Mouse (Mus musculus) heart, embryonic 12.5 days (tissue): Measurements from ENCODE around the gene Trim46. TPM values are rescaled to one million over a fixed set of nuclear protein-coding genes. Genes with fewer than 3 reads are reported as not detected.

Experiments used
- ATAC-seq: fragments of 200-750 bp; cut with Nextera tagmentation; 2 replicates; pipeline ENCODE4 v1.8.0; 2017; ENCODE audit warnings: moderate TSS enrichment, moderate library complexity; ENCODE audit not compliant: insufficient number of reproducible peaks, low FRiP score
- H3K27ac ChIP-seq: fragments of 300-500 bp; sonication (generic); 2 replicates; pipeline ENCODE4 v1.5.1; 2016; ENCODE audit warnings: mild to moderate bottlenecking, moderate library complexity; ENCODE audit not compliant: poor library complexity, severe bottlenecking
- H3K27me3 ChIP-seq: fragments of 300-500 bp; sonication (generic); replicated peaks from 2 replicates; pipeline ENCODE4 v1.6.1; 2016; ENCODE audit warnings: mild to moderate bottlenecking, moderate library complexity
- H3K36me3 ChIP-seq: fragments of 300-500 bp; sonication (generic); 2 replicates; pipeline ENCODE4 v1.6.1; 2016; ENCODE audit warnings: mild to moderate bottlenecking, moderate library complexity
- H3K4me1 ChIP-seq: fragments of 300-500 bp; sonication (generic); replicated peaks from 2 replicates; pipeline ENCODE4 v1.6.1; 2016; ENCODE audit warnings: mild to moderate bottlenecking
- H3K4me2 ChIP-seq: fragments of 300-500 bp; sonication (generic); 2 replicates; pipeline ENCODE4 v1.6.1; 2016; ENCODE audit warnings: mild to moderate bottlenecking, moderate library complexity
- H3K4me3 ChIP-seq: fragments of 300-500 bp; sonication (generic); 2 replicates; pipeline ENCODE4 v1.5.1; 2016; ENCODE audit warnings: mild to moderate bottlenecking
- H3K9ac ChIP-seq: fragments of 300-500 bp; sonication (generic); 2 replicates; pipeline ENCODE4 v1.6.1; 2016; ENCODE audit warnings: mild to moderate bottlenecking, moderate library complexity
- H3K9me3 ChIP-seq: fragments of 300-500 bp; sonication (generic); replicated peaks from 2 replicates; pipeline ENCODE4 v1.6.1; 2016; ENCODE audit warnings: mild to moderate bottlenecking, moderate library complexity
- WGBS: fragments of 180-500 bp; shearing (Covaris S2); methylation state at CpG from one replicate; pipeline ENCODE4 v1.1.7; 2016; 5-methylcytosine and 5-hydroxymethylcytosine counted together
- polyA plus RNA-seq: library from polyadenylated mRNA; unstranded; fragments of >200 nt; fragmentation: Nextera tagmentation; extraction: Ambion mirVana; gene quantifications from 2 replicates; pipeline ENCODE4 v1.2.1, GENCODE M21; 2016

The Trim46 gene
- polyA plus RNA-seq, 1 experiment from 2014 or later, result 0.89 TPM

- 0 out of 2 replicates have a peak, but pooled peaks have one; percentile 12 for ATAC-seq
- Histone ChIP-seq H3K9me3 (no peaks in the 10 kb centered on the region), H3K4me2 (peak within 1 kb of the TSS; percentile 81), H3K9ac (peak within 1 kb of the TSS; percentile 90), H3K27me3 (peaks cover 26% of the 10 kb centered on the region), H3K4me3 (peak within 1 kb of the TSS; percentile 85), H3K27ac (peak within 1 kb of the TSS; percentile 77), H3K4me1 (peaks cover 34% of the 10 kb centered on the region), H3K36me3 (peaks cover 21% of the 10 kb centered on the region)
- 3% methylated on average over 20 of the region's 20 CpGs for WGBS
These were observed 379 bp downstream of the Trim46 start, which contains the start of gene Krtcap2 for GRCm38 (mm10) chr3:89245688-89246171. TSS of gene Krtcap2 (plus strand) at chr3:89245966.

GRCm38 (mm10) chr3:89244982-89245687 lies 974 bp downstream of the Trim46 start:
- Histone ChIP-seq H3K36me3 (peaks cover 21% of the 10 kb centered on the region), H3K4me1 (peaks cover 32% of the 10 kb centered on the region), H3K27me3 (peaks cover 26% of the 10 kb centered on the region), H3K27ac (no peak overlapping the region), H3K9me3 (no peaks in the 10 kb centered on the region), H3K9ac (peak overlapping the region; percentile 55; the same call in 1 of the 2 replicates), H3K4me3 (peak overlapping the region; percentile 85), H3K4me2 (peak overlapping the region; percentile 81)
- under 1% methylated on average over 25 of the region's 26 CpGs for WGBS
- 0 out of 2 replicates have a peak, but pooled peaks have one; percentile 7 for ATAC-seq

- H3K9ac ChIP-seq, result peak overlapping the region; percentile 55; the same call in 1 of the 2 replicates
- H3K4me2 ChIP-seq, result peak overlapping the region; percentile 81
- no peaks in the 10 kb centered on the region for H3K9me3 ChIP-seq
- H3K36me3 ChIP-seq, result peaks cover 16% of the 10 kb centered on the region
- peak overlapping the region; percentile 85 for H3K4me3 ChIP-seq
- 0 out of 2 replicates have a peak, but pooled peaks have one; percentile 12 for ATAC-seq
- WGBS, result 12% methylated on average over 25 of the region's 25 CpGs
- H3K27me3 ChIP-seq, result peaks cover 30% of the 10 kb centered on the region
- peaks cover 32% of the 10 kb centered on the region for H3K4me1 ChIP-seq
- no peak overlapping the region for H3K27ac ChIP-seq
These were observed 1.7 kb downstream of the Trim46 start for GRCm38 (mm10) chr3:89244158-89244981.

- Histone ChIP-seq H3K4me2 (peak overlapping the region; percentile 81), H3K27me3 (peaks cover 30% of the 10 kb centered on the region), H3K4me1 (peaks cover 32% of the 10 kb centered on the region), H3K9me3 (no peaks in the 10 kb centered on the region), H3K9ac (0 out of 2 replicates have a peak overlapping the region, but pooled peaks have one; percentile 10), H3K27ac (no peak overlapping the region), H3K36me3 (peaks cover 13% of the 10 kb centered on the region), H3K4me3 (0 out of 2 replicates have a peak overlapping the region, but pooled peaks have one; percentile 4)
- 11% methylated on average over 14 of the region's 14 CpGs for WGBS
- no peak for ATAC-seq
These were observed 2.5 kb downstream of the Trim46 start for GRCm38 (mm10) chr3:89243609-89244008.

DNA sequence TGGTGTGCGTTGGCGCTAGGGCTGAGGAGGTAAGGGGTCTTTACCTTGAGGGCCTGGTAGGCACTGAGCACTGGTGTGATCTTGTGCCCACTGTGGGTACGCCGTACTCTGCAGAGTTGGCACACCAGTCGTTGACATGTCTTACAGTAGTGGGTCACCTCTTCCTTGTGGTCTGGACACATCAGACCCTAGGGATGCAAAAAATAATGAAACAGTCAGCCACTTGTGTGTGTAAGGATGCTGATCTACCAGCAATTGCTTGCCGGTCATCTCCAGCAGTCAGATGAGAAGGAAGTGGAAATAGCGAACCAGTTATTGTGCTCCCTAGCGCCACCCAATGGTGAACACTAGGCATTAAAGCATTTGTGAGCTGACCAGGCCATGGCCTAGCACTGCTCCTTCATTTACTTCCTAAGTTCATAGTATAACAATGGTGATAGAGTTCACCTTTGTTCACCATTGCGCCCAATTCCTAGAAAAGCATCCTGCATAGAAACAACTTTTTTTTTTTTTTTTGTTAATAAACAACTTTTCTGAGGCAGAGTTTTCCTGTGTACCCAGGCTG lies 3.7 kb downstream of the Trim46 start:
- Histone ChIP-seq H3K36me3 (0 out of 2 replicates have a peak, but pooled peaks cover 3% of the 10 kb centered on the region), H3K27ac (no peak overlapping the region), H3K4me1 (peaks cover 28% of the 10 kb centered on the region), H3K4me3 (no peak overlapping the region), H3K27me3 (peaks cover 34% of the 10 kb centered on the region), H3K4me2 (no peak overlapping the region), H3K9ac (no peak overlapping the region), H3K9me3 (no peaks in the 10 kb centered on the region)
- WGBS, result 68% methylated on average over 9 of the region's 9 CpGs
- no peak for ATAC-seq

DNA sequence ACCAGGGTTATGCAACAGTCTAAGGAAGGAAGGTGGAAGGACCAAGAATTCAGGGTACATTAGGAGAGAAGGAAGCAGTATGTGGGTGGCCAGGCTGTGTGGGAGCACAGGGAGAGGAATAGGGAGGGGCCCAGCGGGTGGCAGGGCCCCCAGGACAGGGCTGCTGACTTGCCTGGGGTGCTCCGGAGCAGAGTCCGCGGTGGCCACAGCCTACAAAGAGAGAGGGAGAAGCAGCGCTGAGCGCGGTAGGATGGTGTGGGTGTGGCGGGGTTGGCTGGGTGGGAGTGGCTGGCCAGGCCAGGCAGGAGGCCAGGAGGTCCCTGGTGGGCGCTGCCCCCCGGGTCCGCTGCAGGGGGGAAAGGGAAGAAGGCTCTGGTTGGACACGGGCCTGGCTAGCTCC lies 7.6 kb downstream of the Trim46 start:
- 52% methylated on average over 9 of the region's 12 CpGs for WGBS
- Histone ChIP-seq H3K36me3 (0 out of 2 replicates have a peak, but pooled peaks cover 3% of the 10 kb centered on the region), H3K4me3 (no peak overlapping the region), H3K9me3 (no peaks in the 10 kb centered on the region), H3K27me3 (peaks cover 27% of the 10 kb centered on the region), H3K9ac (no peak overlapping the region), H3K27ac (no peak overlapping the region), H3K4me2 (no peak overlapping the region), H3K4me1 (peaks cover 10% of the 10 kb centered on the region)
- ATAC-seq, result no peak

- Histone ChIP-seq H3K4me1 (peaks cover 13% of the 10 kb centered on the region), H3K4me2 (no peak overlapping the region), H3K27ac (no peak overlapping the region), H3K36me3 (0 out of 2 replicates have a peak, but pooled peaks cover 3% of the 10 kb centered on the region), H3K4me3 (no peak overlapping the region), H3K27me3 (peaks cover 23% of the 10 kb centered on the region), H3K9me3 (no peaks in the 10 kb centered on the region), H3K9ac (no peak overlapping the region)
- ATAC-seq, result no peak
- 88% methylated on average over 21 of the region's 21 CpGs for WGBS
These were observed 8.4 kb downstream of the Trim46 start for GRCm38 (mm10) chr3:89237682-89238081.

- Histone ChIP-seq H3K9me3 (no peaks in the 10 kb centered on the region), H3K4me3 (no peak overlapping the region), H3K9ac (no peak overlapping the region), H3K27ac (no peak overlapping the region), H3K4me1 (peaks cover 13% of the 10 kb centered on the region), H3K36me3 (0 out of 2 replicates have a peak, but pooled peaks cover 3% of the 10 kb centered on the region), H3K4me2 (no peak overlapping the region), H3K27me3 (peaks cover 32% of the 10 kb centered on the region)
- ATAC-seq, result no peak
- 84% methylated on average over 10 of the region's 10 CpGs for WGBS
These were observed 9.6 kb downstream of the Trim46 start for GRCm38 (mm10) chr3:89236516-89236915.

DNA sequence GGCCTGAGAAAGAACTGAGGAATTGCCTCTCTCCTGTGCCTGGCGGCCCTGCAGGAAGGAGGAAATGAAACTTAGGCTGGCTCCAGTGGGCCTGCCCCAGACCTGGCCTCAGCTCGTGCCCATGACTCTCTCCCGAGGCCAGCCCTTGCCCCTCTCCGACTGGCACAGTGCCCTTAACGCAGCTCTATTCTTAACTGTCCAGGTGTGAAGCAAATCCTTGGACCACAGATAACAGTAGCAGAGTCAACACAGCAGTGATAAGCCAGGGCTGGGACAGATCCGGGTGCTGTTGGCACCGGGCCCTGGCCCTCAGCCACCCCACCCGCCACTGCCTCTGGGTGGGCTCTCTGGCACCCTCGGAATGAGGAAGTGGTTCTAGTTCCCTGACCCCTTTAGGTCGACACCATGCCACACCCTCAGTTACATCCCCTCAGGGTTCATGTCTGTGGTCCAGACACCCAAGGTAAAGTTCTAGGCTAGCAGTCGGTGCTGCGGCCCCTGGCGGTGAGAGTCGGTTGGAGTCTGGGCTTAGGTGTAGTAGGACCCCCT lies 12.5 kb downstream of the Trim46 start:
- H3K36me3 ChIP-seq, result no peaks in the 10 kb centered on the region

GRCm38 (mm10) chr3:89232614-89233013 lies 13.5 kb downstream of the Trim46 start:
- no peaks in the 10 kb centered on the region for H3K9me3 ChIP-seq
- ATAC-seq, result no peak
- no peak overlapping the region for H3K4me3 ChIP-seq
- H3K9ac ChIP-seq, result no peak overlapping the region
- H3K27me3 ChIP-seq, result peaks cover 50% of the 10 kb centered on the region
- 74% methylated on average over 6 of the region's 6 CpGs for WGBS
- no peak overlapping the region for H3K4me2 ChIP-seq
- no peak overlapping the region for H3K27ac ChIP-seq
- peaks cover 20% of the 10 kb centered on the region for H3K4me1 ChIP-seq
- H3K36me3 ChIP-seq, result no peaks in the 10 kb centered on the region

More for the DNA sequence above, 12.5 kb downstream of the Trim46 start:
- Histone ChIP-seq H3K4me1 (peaks cover 16% of the 10 kb centered on the region), H3K4me3 (no peak overlapping the region), H3K27ac (no peak overlapping the region), H3K9ac (no peak overlapping the region), H3K4me2 (no peak overlapping the region), H3K9me3 (no peaks in the 10 kb centered on the region), H3K27me3 (peaks cover 54% of the 10 kb centered on the region)
- WGBS, result 58% methylated on average over 14 of the region's 14 CpGs
- no peak for ATAC-seq
